Mouse (Mus musculus): ENCODE results near the gene Ntn4.

- TF ChIP-seq CTCF (IDR thresholded peaks at IDR 0.05; ENCODE audit: extremely low read depth, insufficient read depth, insufficient read length, insufficient replicate concordance), result no peak
- no peak for TF ChIP-seq POLR2A (IDR thresholded peaks at IDR 0.05; ENCODE audit: low read depth, low read length)
These were observed 12.8 kb downstream of the Ntn4 start for GRCm38 (mm10) chr10:93653322-93653721.

All from spleen, adult 2 months (tissue).